8 mouse cellular contexts compared by ENCODE assay signal in genomic region chr8:94781838-94782235, GRCm38 (mm10). TPM values are rescaled to one million over a fixed set of nuclear protein-coding genes. Genes with fewer than 3 reads are reported as not detected.
A peak's percentile ranks its signal among the peaks of the same experiment; 100 is the strongest.
DNase-seq lines count a peak whose midpoint lies in the region; ATAC-seq and TF ChIP-seq lines count a peak whose summit lies in the region.
"Had no signal": no experiment of that assay in that cellular context is flagged by ENCODE, and none has a peak within 500 bp of the region (broad histone marks: within the 10 kb centered on the region; RNA-seq: fewer than 3 reads in every experiment).

No protein-coding gene starts in this region.

- H3K27ac ChIP-seq in heart, embryonic 14.5 days (replicated peaks in 1 of 2; ENCODE audit: control insufficient read depth in 1 of 2, insufficient read depth in 1 of 2, low read depth in 2 of 2, low read length in 2 of 2): no peak overlapping the region
- no peak overlapping the region for H3K27ac ChIP-seq in limb, embryonic 14.5 days (replicated peaks; ENCODE audit: low read depth, low read length)

- no peaks in the 10 kb centered on the region for H3K27me3 ChIP-seq in heart, embryonic 14.5 days (ENCODE audit: control insufficient read depth, insufficient read depth, low read length)
- no peaks in the 10 kb centered on the region for H3K27me3 ChIP-seq in limb, embryonic 14.5 days (ENCODE audit: control insufficient read depth, insufficient read depth, low read length)

- ATAC-seq in heart, embryonic 14.5 days (ENCODE audit: insufficient number of reproducible peaks, insufficient read depth, low FRiP score, low read depth): 0 out of 2 replicates have a peak, but pooled peaks have one; percentile 20
- peak; percentile 28 for ATAC-seq in limb, embryonic 14.5 days (ENCODE audit: low FRiP score, low read depth)

- peaks cover 41 to 45% of the 10 kb centered on the region in 2 experiments for H3K4me1 ChIP-seq in heart, embryonic 14.5 days (ENCODE audit: control insufficient read depth in 2 of 2, insufficient read depth in 2 of 2, low read length in 2 of 2)
- peaks cover 27% of the 10 kb centered on the region for H3K4me1 ChIP-seq in limb, embryonic 14.5 days (ENCODE audit: control insufficient read depth, insufficient read depth, low read length)

- DNase-seq in right cerebral cortex, postnatal 10 days (ENCODE audit: low spot score in 2 of 2): peak; percentile 47 to 54
- DNase-seq in right cerebral cortex, postnatal 36 days (ENCODE audit: low spot score in 2 of 2): no peak
- peak; percentile 42 for DNase-seq in limb, embryonic 14.5 days (ENCODE audit: low spot score)
- DNase-seq in layer of hippocampus, adult 18-20 months (ENCODE audit: low spot score in 2 of 2): no peak
- no peak for DNase-seq in cerebellum, postnatal 36 days
- DNase-seq in thymus, postnatal 0 days (ENCODE audit: low spot score): no peak

- no peaks in the 10 kb centered on the region for H3K36me3 ChIP-seq in heart, embryonic 14.5 days (ENCODE audit: control insufficient read depth, insufficient read depth, low read length)
- no peaks in the 10 kb centered on the region for H3K36me3 ChIP-seq in limb, embryonic 14.5 days (ENCODE audit: control insufficient read depth, insufficient read depth, low read length)

- H3K9me3 ChIP-seq in heart, embryonic 14.5 days (ENCODE audit: control insufficient read depth, low read length): no peaks in the 10 kb centered on the region
- H3K9me3 ChIP-seq in limb, embryonic 14.5 days (ENCODE audit: control insufficient read depth, low read length): no peaks in the 10 kb centered on the region

- no peak for TF ChIP-seq POLR2A in limb, embryonic 14.5 days (IDR thresholded peaks at IDR 0.05; ENCODE audit: borderline replicate concordance, extremely low read depth, insufficient read depth, insufficient read length)

- 6% methylated on average over 11 of the region's 11 CpGs for WGBS in heart, embryonic 14.5 days
- WGBS in limb, embryonic 14.5 days: 12% methylated on average over 9 of the region's 11 CpGs

- no peak overlapping the region for H3K9ac ChIP-seq in heart, embryonic 14.5 days (ENCODE audit: low read length)
- H3K9ac ChIP-seq in limb, embryonic 14.5 days (ENCODE audit: low read depth, low read length, severe bottlenecking): no peak overlapping the region

- peak overlapping the region; percentile 37 for H3K4me2 ChIP-seq in heart, embryonic 14.5 days (ENCODE audit: low read length)
- peak overlapping the region; percentile 29; the same call in 1 of the 2 replicates for H3K4me2 ChIP-seq in limb, embryonic 14.5 days (replicated peaks; ENCODE audit: low read depth, low read length, severe bottlenecking)

- no peak overlapping the region for H3K4me3 ChIP-seq in heart, embryonic 14.5 days (ENCODE audit: control insufficient read depth in 1 of 2, insufficient read depth in 1 of 2, low read depth in 1 of 2, low read length in 2 of 2)
- H3K4me3 ChIP-seq in limb, embryonic 14.5 days (replicated peaks; ENCODE audit: low read length): 0 out of 2 replicates have a peak overlapping the region, but pooled peaks have one; percentile 2

RNA-seq across cellular contexts. Expression of gene Cx3cl1, which starts 10.0 kb away (rescaled TPM):
- polyA plus RNA-seq in heart, embryonic 14.5 days (2014; fragmentation: Nextera tagmentation; extraction: Ambion mirVana): 8.1 and 10.4 TPM in 2 replicates
- 8.7 and 10.5 TPM in 2 replicates for polyA plus RNA-seq in limb, embryonic 14.5 days (2012; rRNA removed)
- polyA plus RNA-seq in limb, embryonic 14.5 days (2014; fragmentation: Nextera tagmentation; extraction: Ambion mirVana): 8.3 and 8.6 TPM in 2 replicates
- 100 to 1,000 TPM; 400 to 401 TPM for total RNA-seq in layer of hippocampus, adult 18-20 months (2021)
- polyA plus RNA-seq in thymus, postnatal 0 days (2015; fragmentation: Nextera tagmentation; extraction: Ambion mirVana): 5.6 and 9.6 TPM in 2 replicates

RNA-seq across cellular contexts. Expression of gene Ccl17, which starts 28.4 kb away (rescaled TPM):
- 0.45 TPM in 1 of 2 replicates, not detected in the other for polyA plus RNA-seq in heart, embryonic 14.5 days (2014; fragmentation: Nextera tagmentation; extraction: Ambion mirVana)
- polyA plus RNA-seq in limb, embryonic 14.5 days (2012; rRNA removed): 0.45 TPM in 1 of 2 replicates, not detected in the other
- polyA plus RNA-seq in limb, embryonic 14.5 days (2014; fragmentation: Nextera tagmentation; extraction: Ambion mirVana): 0.67 TPM in 1 of 2 replicates, not detected in the other
- 1 to 10 TPM; 4.7 to 4.9 TPM for total RNA-seq in layer of hippocampus, adult 18-20 months (2021)
- polyA plus RNA-seq in thymus, postnatal 0 days (2015; fragmentation: Nextera tagmentation; extraction: Ambion mirVana): 23.8 and 28.6 TPM in 2 replicates
- polyA plus RNA-seq: neural tube, embryonic 11.5 days had no signal

RNA-seq across cellular contexts. Expression of gene Ccl22, which starts 36.4 kb away (rescaled TPM):
- polyA plus RNA-seq in heart, embryonic 14.5 days (2014; fragmentation: Nextera tagmentation; extraction: Ambion mirVana): not detected in 2 replicates
- polyA plus RNA-seq in limb, embryonic 14.5 days (2012; rRNA removed): not detected in 2 replicates
- 0.14 TPM in 1 of 2 replicates, not detected in the other for polyA plus RNA-seq in limb, embryonic 14.5 days (2014; fragmentation: Nextera tagmentation; extraction: Ambion mirVana)
- total RNA-seq in layer of hippocampus, adult 18-20 months (2021): under 1 TPM; 0.15 to 0.23 TPM
- polyA plus RNA-seq in thymus, postnatal 0 days (2015; fragmentation: Nextera tagmentation; extraction: Ambion mirVana): 24.8 and 28.7 TPM in 2 replicates
- polyA plus RNA-seq: neural tube, embryonic 11.5 days had no signal

RNA-seq across cellular contexts. Expression of gene Coq9, which starts 56.3 kb away (rescaled TPM):
- polyA plus RNA-seq in heart, embryonic 14.5 days (2014; fragmentation: Nextera tagmentation; extraction: Ambion mirVana): 175 and 181 TPM in 2 replicates
- polyA plus RNA-seq in limb, embryonic 14.5 days (2012; rRNA removed): 84.5 and 88.1 TPM in 2 replicates
- 72.4 and 86.0 TPM in 2 replicates for polyA plus RNA-seq in limb, embryonic 14.5 days (2014; fragmentation: Nextera tagmentation; extraction: Ambion mirVana)
- total RNA-seq in layer of hippocampus, adult 18-20 months (2021): 10 to 100 TPM; 75.1 to 91.6 TPM
- 45.5 and 48.3 TPM in 2 replicates for polyA plus RNA-seq in thymus, postnatal 0 days (2015; fragmentation: Nextera tagmentation; extraction: Ambion mirVana)

RNA-seq across cellular contexts. Expression of gene Ciapin1, which starts 56.3 kb away (rescaled TPM):
- 72.7 and 80.2 TPM in 2 replicates for polyA plus RNA-seq in heart, embryonic 14.5 days (2014; fragmentation: Nextera tagmentation; extraction: Ambion mirVana)
- 55.0 and 55.2 TPM in 2 replicates for polyA plus RNA-seq in limb, embryonic 14.5 days (2012; rRNA removed)
- 83.6 and 84.3 TPM in 2 replicates for polyA plus RNA-seq in limb, embryonic 14.5 days (2014; fragmentation: Nextera tagmentation; extraction: Ambion mirVana)
- 10 to 100 TPM; 69.4 to 77.1 TPM for total RNA-seq in layer of hippocampus, adult 18-20 months (2021)
- polyA plus RNA-seq in thymus, postnatal 0 days (2015; fragmentation: Nextera tagmentation; extraction: Ambion mirVana): 103 and 112 TPM in 2 replicates

Comparison
In these comparisons a context has a peak if more than half of its experiments do, and no peak if none do; other contexts are left out.
1. DNase-seq: peak in right cerebral cortex, postnatal 10 days (2 of 2) and limb, embryonic 14.5 days (single experiment); none in right cerebral cortex, postnatal 36 days (0 of 2), layer of hippocampus, adult 18-20 months (0 of 2), cerebellum, postnatal 36 days (0 of 2) and thymus, postnatal 0 days (single experiment).
2. RNA of gene Ccl17, which starts 28.4 kb away (polyA plus RNA-seq): 23.8 to 28.6 TPM in thymus, postnatal 0 days; 0.45 to 0.67 TPM in limb, embryonic 14.5 days and 0.45 TPM in heart, embryonic 14.5 days; every median in the first group is over 10 times any median in the second.
3. RNA of gene Ccl22, which starts 36.4 kb away (polyA plus RNA-seq): 24.8 to 28.7 TPM in thymus, postnatal 0 days; 0.14 TPM in limb, embryonic 14.5 days and not detected in heart, embryonic 14.5 days; every median in the first group is over 10 times any median in the second.